Mouse (Mus musculus) left cerebral cortex, postnatal 14 days (tissue): Measurements from ENCODE around the gene Zfp784. TPM values are rescaled to one million over a fixed set of nuclear protein-coding genes. Genes with fewer than 3 reads are reported as not detected.
"Not testable (repeated sequence)": the region's sequence is repeated elsewhere in the genome, so short reads cannot be mapped to it uniquely, and the experiment has no call there.

Experiments used
- DNase-seq, 2 experiments: peaks; one replicate each; pipeline ENCODE4 v3.0.0; 2021 to 2022; ENCODE audit warnings: low spot score in 2 of 2, mixed read lengths in 1 of 2
- intact Hi-C: fragments of 180-260 bp; cut with DNase I; formaldehyde crosslinking; loops from one replicate; pipeline ENCODE4 v1.15.1; 2025
- total RNA-seq, 2 experiments: library from RNA; stranded (reverse); gene quantifications; 2 replicates each; pipeline ENCODE4 v1.2.3; 2021

The Zfp784 gene
- total RNA-seq, 2 experiments from 2014 or later = 5.4 TPM

GRCm38 (mm10) chr7:5008229-5008628 lies 30.0 kb downstream of the Zfp784 start:
- DNase-seq = no peak

GRCm38 (mm10) chr7:5002876-5003275 lies 35.4 kb downstream of the Zfp784 start:
- DNase-seq, intact Hi-C loops: not testable (repeated sequence)

More at GRCm38 (mm10) chr7:5008229-5008628, 30.0 kb downstream of the Zfp784 start:
- intact Hi-C loops = no loop called here

GRCm38 (mm10) chr7:4999876-5000275 lies 38.4 kb downstream of the Zfp784 start:
- intact Hi-C loops = no loop called here
- DNase-seq = no peak

- DNase-seq = no peak
- intact Hi-C loops = no loop called here
Observed at GRCm38 (mm10) chr7:4996934-4997333, 41.3 kb downstream of the Zfp784 start.

- DNase-seq = peak; percentile 91 to 96
- intact Hi-C loops = no loop called here
Observed at GRCm38 (mm10) chr7:4996003-4996895, 42.0 kb downstream of the Zfp784 start, which contains the start of gene Zfp579. Gene Zfp579, minus strand, starts transcription at chr7:4996158.

GRCm38 (mm10) chr7:4995268-4996002 lies 42.8 kb downstream of the Zfp784 start:
- intact Hi-C loops = no loop called here

GRCm38 (mm10) chr7:4993999-4994788 lies 44.1 kb downstream of the Zfp784 start:
- intact Hi-C loops = no loop called here
- DNase-seq = no peak

More at GRCm38 (mm10) chr7:4995268-4996002, 42.8 kb downstream of the Zfp784 start:
- DNase-seq = no peak

GRCm38 (mm10) chr7:4993347-4993998 lies 44.8 kb downstream of the Zfp784 start:
- no peak for DNase-seq
- intact Hi-C loops = no loop called here

GRCm38 (mm10) chr7:4988250-4988649 lies 50.0 kb downstream of the Zfp784 start:
- intact Hi-C loops = no loop called here
- no peak for DNase-seq

Other genes with a start within 250 kb of the Zfp784 start
- 1 to 10 TPM; 2.7 to 4.4 TPM for gene Tmem238, start 248.8 kb downstream of the Zfp784 start, total RNA-seq
- 100 to 1,000 TPM; 480 to 489 TPM for gene Rpl28, start 245.6 kb downstream of the Zfp784 start, total RNA-seq
- gene Ube2s, start 225.9 kb downstream of the Zfp784 start, total RNA-seq = 100 to 1,000 TPM; 115 to 145 TPM
- gene Shisa7, start 193.8 kb downstream of the Zfp784 start, total RNA-seq = 100 to 1,000 TPM; 116 to 133 TPM
- gene Isoc2b, start 168.2 kb downstream of the Zfp784 start, total RNA-seq = 1 to 10 TPM; 4.6 to 5.0 TPM
- gene Isoc2a, start 161.3 kb downstream of the Zfp784 start, total RNA-seq = 1 to 10 TPM; 7.5 to 8.6 TPM
- under 1 TPM; 0.29 to 0.34 TPM for gene Gm36210, start 131.9 kb downstream of the Zfp784 start, total RNA-seq
- 10 to 100 TPM; 14.5 to 16.3 TPM for gene Zfp628, start 123.2 kb downstream of the Zfp784 start, total RNA-seq
- gene Nat14, start 116.4 kb downstream of the Zfp784 start, total RNA-seq = 10 to 100 TPM; 86.6 to 92.4 TPM
- gene Ssc5d, start 112.7 kb downstream of the Zfp784 start, total RNA-seq = 1 to 10 TPM; 2.3 to 2.9 TPM
- gene Sbk2, start 74.0 kb downstream of the Zfp784 start, total RNA-seq = under 1 TPM in 1 of 2 experiments, not detected in 1; 0.15 TPM
- under 1 TPM; 0.42 to 0.55 TPM for gene Sbk3, start 67.3 kb downstream of the Zfp784 start, total RNA-seq
- gene Zfp579, start 42.3 kb downstream of the Zfp784 start, total RNA-seq = 10 to 100 TPM; 33.8 to 36.3 TPM
- gene Zfp524, start 24.0 kb downstream of the Zfp784 start, total RNA-seq = 1 to 10 TPM; 5.3 to 6.7 TPM
- 10 to 100 TPM; 24.9 to 25.3 TPM for gene Fiz1, start 23.7 kb downstream of the Zfp784 start, total RNA-seq
- gene Gm44973, start 22.9 kb downstream of the Zfp784 start, total RNA-seq = not detected
- gene Zfp865, start 18.1 kb downstream of the Zfp784 start, total RNA-seq = 10 to 100 TPM; 34.1 to 35.2 TPM
- 10 to 100 TPM; 65.7 to 68.5 TPM for gene Ccdc106, start 17.9 kb downstream of the Zfp784 start, total RNA-seq
- not detected for gene 4632433K11Rik, start 4.3 kb downstream of the Zfp784 start, total RNA-seq
- 10 to 100 TPM; 56.1 to 62.8 TPM for gene Zfp580, start 13.1 kb upstream of the Zfp784 start, total RNA-seq
- 100 to 1,000 TPM; 166 to 173 TPM for gene U2af2, start 23.7 kb upstream of the Zfp784 start, total RNA-seq
- gene Epn1, start 41.8 kb upstream of the Zfp784 start, total RNA-seq = 100 to 1,000 TPM; 429 to 432 TPM
- not detected for gene Rfpl4, start 78.5 kb upstream of the Zfp784 start, total RNA-seq
- gene Rasl2-9, start 87.5 kb upstream of the Zfp784 start, total RNA-seq = under 1 TPM in 1 of 2 experiments, not detected in 1; 0.35 TPM
- gene Vmn1r55, start 111.2 kb upstream of the Zfp784 start, total RNA-seq = not detected
- gene Vmn1r56, start 158.3 kb upstream of the Zfp784 start, total RNA-seq = not detected
- gene Vmn1r57, start 180.0 kb upstream of the Zfp784 start, total RNA-seq = not detected